Mouse (Mus musculus) c-Kit-positive CD71-positive TER-119-positive erythroid progenitor cells, embryonic 14.5 days (primary cell): ENCODE measurements around the gene Pnldc1.
"Not testable (repeated sequence)": the region's sequence is repeated elsewhere in the genome, so short reads cannot be mapped to it uniquely, and the experiment has no call there.

Experiments
- DNase-seq: peaks from one replicate; pipeline ENCODE4 v3.0.0-alpha.2; 2013; ENCODE audit warnings: low spot score

Gene Pnldc1

GRCm38 (mm10) chr17:12909361-12910280, at the start of gene Pnldc1:
Gene Pnldc1 (minus strand): TSS chr17:12910230.
- DNase-seq = no peak

GRCm38 (mm10) chr17:12959377-12959776, 49.3 kb upstream of the Pnldc1 start:
- DNase-seq = not testable (repeated sequence)

GRCm38 (mm10) chr17:12956664-12957063, 46.6 kb upstream of the Pnldc1 start:
- no peak for DNase-seq

GRCm38 (mm10) chr17:12949669-12950068, 39.6 kb upstream of the Pnldc1 start:
- DNase-seq = no peak

- no peak for DNase-seq
Measured at GRCm38 (mm10) chr17:12942459-12943162, 32.6 kb upstream of the Pnldc1 start.

- DNase-seq = no peak
Measured at GRCm38 (mm10) chr17:12941543-12942260, 31.7 kb upstream of the Pnldc1 start.

GRCm38 (mm10) chr17:12940151-12940805, 30.2 kb upstream of the Pnldc1 start, which contains the start of gene Acat3:
Gene Acat3 (minus strand): TSS chr17:12940600.
- no peak for DNase-seq

GRCm38 (mm10) chr17:12939377-12940148, 29.5 kb upstream of the Pnldc1 start:
- DNase-seq = not testable (repeated sequence)

GRCm38 (mm10) chr17:12938077-12938476, 28.0 kb upstream of the Pnldc1 start:
- no peak for DNase-seq

GRCm38 (mm10) chr17:12937412-12937970, 27.5 kb upstream of the Pnldc1 start:
- DNase-seq = no peak

- no peak for DNase-seq
Measured at GRCm38 (mm10) chr17:12935719-12936118, 25.7 kb upstream of the Pnldc1 start.

GRCm38 (mm10) chr17:12931576-12931975, 21.5 kb upstream of the Pnldc1 start:
- not testable (repeated sequence) for DNase-seq

- no peak for DNase-seq
Measured at GRCm38 (mm10) chr17:12925703-12926180, 15.7 kb upstream of the Pnldc1 start.

- DNase-seq = no peak
Measured at GRCm38 (mm10) chr17:12925001-12925400, 15.0 kb upstream of the Pnldc1 start.

GRCm38 (mm10) chr17:12921073-12921472, 11.0 kb upstream of the Pnldc1 start:
- DNase-seq = no peak

- DNase-seq = peak; percentile 78
Measured at GRCm38 (mm10) chr17:12916588-12917380, 6.8 kb upstream of the Pnldc1 start.

GRCm38 (mm10) chr17:12915881-12916583, 6.0 kb upstream of the Pnldc1 start, which contains the start of gene Mrpl18:
Gene Mrpl18 (minus strand): TSS chr17:12916345.
- peak; percentile 99 for DNase-seq

- DNase-seq = peak; percentile 39
Measured at GRCm38 (mm10) chr17:12915488-12915880, 5.5 kb upstream of the Pnldc1 start, which contains the start of gene Tcp1. Gene Tcp1 (plus strand): TSS chr17:12915701.

GRCm38 (mm10) chr17:12910391-12910790, 361 bp upstream of the Pnldc1 start:
- DNase-seq = no peak
